Mouse (Mus musculus) embryonic facial prominence, embryonic 11.5 days (tissue): ENCODE results near the gene Bnc1. TPM values are rescaled to one million over a fixed set of nuclear protein-coding genes. Genes with fewer than 3 reads are reported as not detected.

Experiments used
- ATAC-seq: fragments of 200-750 bp; cut with Nextera tagmentation; replicated peaks from 2 replicates; pipeline ENCODE4 v1.8.0; 2017; ENCODE audit warnings: low read depth; ENCODE audit not compliant: insufficient number of reproducible peaks, low FRiP score, low TSS enrichment
- DNase-seq: peaks from one replicate; pipeline ENCODE4 v3.0.0-alpha.2; 2015; ENCODE audit warnings: low spot score
- H3K27ac ChIP-seq: fragments of 300-500 bp; sonication (generic); replicated peaks from 2 replicates; pipeline ENCODE4 v1.5.1; 2014; ENCODE audit warnings: mild to moderate bottlenecking, low read depth, low read length, control low read depth
- H3K27me3 ChIP-seq: fragments of 300-500 bp; sonication (generic); 2 replicates; pipeline ENCODE4 v1.6.1; 2014; ENCODE audit warnings: mild to moderate bottlenecking, low read length, moderate library complexity, mixed read lengths; ENCODE audit not compliant: control insufficient read depth, insufficient read depth
- H3K36me3 ChIP-seq: fragments of 300-500 bp; sonication (generic); replicated peaks from 2 replicates; pipeline ENCODE4 v1.6.1; 2014; ENCODE audit warnings: low read depth, mild to moderate bottlenecking, low read length, moderate library complexity, mixed read lengths; ENCODE audit not compliant: control insufficient read depth, insufficient read depth
- H3K4me1 ChIP-seq: fragments of 300-500 bp; sonication (generic); 2 replicates; pipeline ENCODE4 v1.6.1; 2014; ENCODE audit warnings: low read length, mixed read lengths; ENCODE audit not compliant: control insufficient read depth, insufficient read depth
- H3K4me2 ChIP-seq: fragments of 300-500 bp; sonication (generic); 2 replicates; pipeline ENCODE4 v1.6.1; 2014; ENCODE audit warnings: low read depth, mild to moderate bottlenecking, control low read depth, low read length, moderate library complexity
- H3K4me3 ChIP-seq: fragments of 300-500 bp; sonication (generic); 2 replicates; pipeline ENCODE4 v1.5.1; 2014; ENCODE audit warnings: low read depth, low read length, control low read depth
- H3K9ac ChIP-seq: fragments of 300-500 bp; sonication (generic); replicated peaks from 2 replicates; pipeline ENCODE4 v1.6.1; 2014; ENCODE audit warnings: mild to moderate bottlenecking, control low read depth, low read length
- H3K9me3 ChIP-seq: fragments of 300-500 bp; sonication (generic); replicated peaks from 2 replicates; pipeline ENCODE4 v1.6.1; 2016; ENCODE audit warnings: mild to moderate bottlenecking, low read length, inconsistent platforms, mixed read lengths; ENCODE audit not compliant: control insufficient read depth
- WGBS: fragments of 180-500 bp; shearing (Covaris S2); extraction: QIAGEN DNeasy Blood & Tissue Kit; methylation state at CpG from one replicate; pipeline ENCODE4 v1.1.7; 2014; 5-methylcytosine and 5-hydroxymethylcytosine counted together
- polyA plus RNA-seq: library from polyadenylated mRNA; unstranded; fragments of >200 nt; fragmentation: Nextera tagmentation; extraction: Ambion mirVana; gene quantifications from 2 replicates; pipeline ENCODE4 v1.2.1, GENCODE M21; 2014

Bnc1 gene
- polyA plus RNA-seq, 1 experiment from 2014 or later = 7.0 TPM

DNA sequence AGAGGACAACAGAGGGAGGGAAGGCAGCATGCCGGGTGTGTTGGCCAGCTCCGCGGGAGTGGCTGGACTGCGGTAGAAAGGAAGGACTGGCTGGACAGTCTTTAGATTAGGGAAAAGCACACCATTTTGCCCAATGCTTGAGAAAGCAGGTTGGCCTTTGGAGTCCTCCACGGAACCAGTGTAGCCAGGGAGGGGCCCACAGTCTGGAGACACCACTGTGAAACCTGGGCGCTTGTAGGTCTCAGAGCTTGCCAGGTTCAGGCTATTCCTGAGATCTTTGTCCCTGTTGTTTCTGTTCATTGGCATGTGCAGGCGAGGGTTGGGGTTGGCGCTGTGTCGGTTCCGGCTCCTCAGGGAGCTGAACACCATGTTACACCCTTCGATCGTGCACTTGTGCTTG lies 18.2 kb downstream of the Bnc1 start:
- ATAC-seq = no peak
- no peak overlapping the region for H3K9ac ChIP-seq
- DNase-seq = no peak
- no peaks in the 10 kb centered on the region for H3K4me1 ChIP-seq
- H3K9me3 ChIP-seq = no peaks in the 10 kb centered on the region
- H3K27me3 ChIP-seq = no peaks in the 10 kb centered on the region
- no peak overlapping the region for H3K4me3 ChIP-seq
- no peaks in the 10 kb centered on the region for H3K36me3 ChIP-seq
- 95% methylated on average over 12 of the region's 12 CpGs for WGBS
- H3K4me2 ChIP-seq = no peak overlapping the region
- no peak overlapping the region for H3K27ac ChIP-seq

DNA sequence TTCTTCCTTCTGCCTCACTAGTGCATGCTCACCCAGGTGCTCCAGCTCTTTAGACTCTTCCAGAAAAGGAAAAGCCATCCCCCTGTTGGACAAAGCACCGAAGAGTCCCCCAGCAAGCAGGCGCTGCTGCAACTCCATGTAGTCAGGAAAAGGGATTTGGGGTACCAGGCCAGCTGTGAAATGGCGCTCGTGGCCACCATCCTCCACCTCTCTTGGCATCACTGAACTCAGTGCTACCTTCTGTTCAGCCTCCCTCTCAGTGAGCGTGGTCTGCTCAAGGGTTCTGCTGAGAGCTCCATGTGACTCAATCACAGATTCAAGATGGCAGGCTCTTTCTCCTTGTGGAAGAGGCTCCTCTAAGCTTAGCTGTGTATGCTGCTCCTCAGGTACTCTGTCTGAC lies 18.8 kb downstream of the Bnc1 start:
- no peaks in the 10 kb centered on the region for H3K36me3 ChIP-seq
- DNase-seq = no peak
- ATAC-seq = no peak
- H3K27ac ChIP-seq = no peak overlapping the region
- H3K27me3 ChIP-seq = no peaks in the 10 kb centered on the region
- H3K9ac ChIP-seq = no peak overlapping the region
- H3K4me3 ChIP-seq = no peak overlapping the region
- no peaks in the 10 kb centered on the region for H3K4me1 ChIP-seq
- H3K4me2 ChIP-seq = no peak overlapping the region
- WGBS = 93% methylated on average over 5 of the region's 5 CpGs
- H3K9me3 ChIP-seq = no peaks in the 10 kb centered on the region

DNA sequence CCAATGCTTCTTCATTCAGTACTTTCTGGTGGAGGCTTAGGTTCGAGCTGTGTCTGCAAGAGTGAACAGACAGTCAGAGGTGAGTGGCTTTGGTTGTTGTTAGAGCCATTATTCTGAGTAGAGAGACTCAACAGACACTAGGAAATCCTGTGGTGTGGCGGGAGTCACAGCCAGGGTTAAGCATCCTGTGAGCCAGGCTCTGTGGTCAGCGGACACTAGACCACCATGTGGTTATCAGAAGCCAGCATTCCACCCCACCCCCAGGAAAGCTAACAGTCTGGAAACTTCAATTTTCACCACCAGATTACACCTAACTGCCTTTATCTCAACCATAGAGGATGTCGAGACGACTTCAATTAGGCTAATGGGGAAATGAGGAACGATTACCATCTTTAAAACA lies 23.1 kb downstream of the Bnc1 start:
- Histone ChIP-seq H3K4me3 (no peak overlapping the region), H3K9ac (no peak overlapping the region), H3K9me3 (no peaks in the 10 kb centered on the region), H3K36me3 (no peaks in the 10 kb centered on the region), H3K4me1 (no peaks in the 10 kb centered on the region), H3K27ac (no peak overlapping the region), H3K4me2 (no peak overlapping the region), H3K27me3 (no peaks in the 10 kb centered on the region)
- DNase-seq = no peak
- ATAC-seq = no peak
- WGBS = 82% methylated on average over 6 of the region's 6 CpGs

DNA sequence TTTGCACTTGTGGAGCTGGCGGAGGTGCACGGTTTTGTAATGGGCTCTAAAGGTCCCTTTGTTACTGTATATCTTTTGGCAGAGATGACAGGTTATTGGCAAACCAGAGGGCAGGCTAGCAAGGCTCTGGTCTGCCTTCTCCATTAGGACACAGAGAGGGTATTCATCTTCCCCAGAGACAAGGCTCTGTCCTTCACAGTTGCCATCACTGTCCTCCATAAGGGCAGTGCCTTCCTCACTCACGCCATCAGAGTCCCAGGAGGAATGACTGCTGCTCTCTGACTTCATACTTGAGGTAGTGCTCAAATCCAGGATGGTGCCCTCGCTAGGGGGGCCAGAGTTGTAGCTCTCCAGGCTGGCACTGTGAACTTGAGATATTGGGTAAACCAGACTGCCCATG lies 23.6 kb downstream of the Bnc1 start:
- Histone ChIP-seq H3K27ac (no peak overlapping the region), H3K36me3 (no peaks in the 10 kb centered on the region), H3K9me3 (no peaks in the 10 kb centered on the region), H3K4me1 (no peaks in the 10 kb centered on the region), H3K4me3 (no peak overlapping the region), H3K27me3 (no peaks in the 10 kb centered on the region), H3K4me2 (no peak overlapping the region), H3K9ac (no peak overlapping the region)
- ATAC-seq (no peak), DNase-seq (no peak)
- 83% methylated on average over 4 of the region's 4 CpGs for WGBS

DNA sequence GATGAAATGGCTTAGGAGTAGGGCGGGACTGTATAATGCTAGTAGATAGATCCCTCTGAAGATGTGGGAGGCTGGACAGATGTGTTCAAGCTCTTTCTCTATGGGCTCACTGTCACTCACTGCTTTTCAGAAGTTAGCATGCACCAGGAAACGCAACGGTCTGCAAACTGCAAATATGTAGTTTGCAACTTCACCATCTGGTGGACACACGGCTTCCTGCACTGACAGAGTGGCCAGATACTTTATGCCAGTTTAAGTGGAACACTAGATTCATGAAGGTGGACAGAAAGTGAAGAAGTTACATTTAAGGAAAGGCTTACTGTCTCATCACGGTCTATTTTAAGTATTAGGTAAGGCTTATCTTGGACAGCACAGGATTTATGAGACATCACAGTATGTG lies 25.9 kb downstream of the Bnc1 start:
- H3K9ac ChIP-seq = no peak overlapping the region
- no peak overlapping the region for H3K27ac ChIP-seq
- no peaks in the 10 kb centered on the region for H3K9me3 ChIP-seq
- no peaks in the 10 kb centered on the region for H3K27me3 ChIP-seq
- DNase-seq = no peak
- ATAC-seq = no peak
- no peak overlapping the region for H3K4me3 ChIP-seq
- WGBS = 70% methylated on average over 5 of the region's 5 CpGs
- no peak overlapping the region for H3K4me2 ChIP-seq
- H3K36me3 ChIP-seq = no peaks in the 10 kb centered on the region
- no peaks in the 10 kb centered on the region for H3K4me1 ChIP-seq

DNA sequence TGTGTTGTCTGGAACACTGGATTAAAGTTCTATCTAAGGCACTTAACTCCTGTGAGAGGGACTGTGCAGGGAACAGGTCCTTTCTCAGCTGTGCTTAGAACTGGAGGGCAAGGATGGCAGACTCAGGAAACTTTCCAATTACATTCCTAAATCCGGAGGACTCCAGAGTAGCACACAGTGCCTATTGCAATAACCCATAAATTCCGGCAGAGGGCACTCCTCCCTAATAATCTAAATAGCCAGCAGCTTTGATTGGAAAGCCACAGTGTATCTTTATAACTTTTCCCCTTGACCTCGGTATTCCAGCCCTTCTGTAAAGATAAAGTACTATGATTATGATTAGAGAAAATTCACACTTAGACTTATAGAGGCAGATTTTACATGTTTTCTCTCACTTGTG lies 32.4 kb downstream of the Bnc1 start:
- Histone ChIP-seq H3K9me3 (no peaks in the 10 kb centered on the region), H3K4me2 (no peak overlapping the region), H3K4me1 (no peaks in the 10 kb centered on the region), H3K27ac (no peak overlapping the region), H3K27me3 (no peaks in the 10 kb centered on the region), H3K9ac (no peak overlapping the region), H3K36me3 (no peaks in the 10 kb centered on the region), H3K4me3 (no peak overlapping the region)
- DNase-seq (peak; percentile 81), ATAC-seq (no peak)
- 6% methylated on average over 3 of the region's 3 CpGs for WGBS

DNA sequence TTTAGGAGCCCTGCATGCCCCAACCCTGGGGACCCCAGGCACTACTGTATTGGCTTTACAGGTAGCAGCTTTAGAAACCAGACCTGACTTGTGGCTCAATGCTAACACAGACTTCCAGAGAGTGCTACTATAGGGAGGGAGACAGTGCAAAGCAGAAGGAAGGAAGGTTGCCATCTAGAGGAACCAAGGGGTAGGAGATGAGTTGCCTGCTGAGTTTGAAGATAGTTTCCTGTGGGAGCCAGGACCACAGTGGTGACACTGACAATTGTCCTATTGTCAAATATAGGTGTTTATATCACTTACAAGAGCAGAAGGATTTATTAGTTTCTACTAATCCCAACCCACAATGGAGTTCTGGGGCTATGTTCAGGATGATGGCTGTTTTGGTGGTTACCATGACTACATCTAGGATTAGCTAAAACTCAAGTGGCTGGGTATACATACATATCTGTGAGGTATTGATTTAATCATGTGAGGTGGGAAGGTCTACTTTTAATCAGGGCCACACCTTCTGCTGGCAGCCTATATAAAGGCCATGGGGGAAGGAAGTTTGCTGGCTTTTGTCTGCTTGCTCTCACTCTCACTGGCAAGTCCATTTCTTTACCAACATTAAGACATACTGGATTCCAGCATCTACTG lies 37.8 kb downstream of the Bnc1 start:
- H3K4me3 ChIP-seq = no peak overlapping the region
- no peaks in the 10 kb centered on the region for H3K36me3 ChIP-seq
- no peak overlapping the region for H3K9ac ChIP-seq
- no peaks in the 10 kb centered on the region for H3K27me3 ChIP-seq
- H3K4me2 ChIP-seq = no peak overlapping the region
- ATAC-seq (no peak), DNase-seq (peak; percentile 30)
- H3K4me1 ChIP-seq = no peaks in the 10 kb centered on the region
- H3K9me3 ChIP-seq = no peaks in the 10 kb centered on the region
- H3K27ac ChIP-seq = no peak overlapping the region

DNA sequence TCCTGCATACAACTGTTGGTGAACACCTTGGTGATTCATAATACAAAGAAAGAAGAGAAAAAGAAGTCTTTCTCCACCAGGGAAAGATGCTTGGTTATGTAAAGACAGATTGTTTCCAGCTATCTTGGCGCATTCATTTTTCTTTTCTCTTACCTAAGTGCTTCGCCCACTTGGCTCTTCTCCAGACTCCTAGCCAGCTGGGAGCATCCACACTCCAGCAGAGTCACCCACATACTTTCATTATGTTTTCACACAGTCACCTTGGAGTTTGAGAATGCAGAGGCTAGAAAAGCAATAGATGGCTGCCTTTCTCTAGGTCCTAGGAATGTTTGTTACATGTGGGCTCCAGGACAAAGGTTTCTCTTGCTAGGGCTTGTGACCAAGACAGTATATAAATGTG lies 41.6 kb downstream of the Bnc1 start:
- 79% methylated on average over 2 of the region's 2 CpGs for WGBS
- no peak overlapping the region for H3K27ac ChIP-seq
- H3K4me2 ChIP-seq = no peak overlapping the region
- H3K27me3 ChIP-seq = no peaks in the 10 kb centered on the region
- no peak overlapping the region for H3K4me3 ChIP-seq
- ATAC-seq (no peak), DNase-seq (no peak)
- no peaks in the 10 kb centered on the region for H3K4me1 ChIP-seq
- no peaks in the 10 kb centered on the region for H3K36me3 ChIP-seq
- H3K9me3 ChIP-seq = no peaks in the 10 kb centered on the region
- no peak overlapping the region for H3K9ac ChIP-seq
